Mouse (Mus musculus) limb, embryonic 12.5 days (tissue): ENCODE results near the gene Abcg5. TPM values are rescaled to one million over a fixed set of nuclear protein-coding genes. Genes with fewer than 3 reads are reported as not detected.
A peak's percentile ranks its signal among the peaks of the same experiment; 100 is the strongest.

Experiments used
- ATAC-seq: fragments of 200-750 bp; cut with Nextera tagmentation; 2 replicates; pipeline ENCODE4 v1.8.0; 2017; ENCODE audit warnings: low read depth, moderate TSS enrichment; ENCODE audit not compliant: insufficient number of reproducible peaks, insufficient read depth, low FRiP score, low TSS enrichment
- H3K27ac ChIP-seq: fragments of 300-500 bp; sonication (generic); 2 replicates; pipeline ENCODE4 v1.5.1; 2016; ENCODE audit warnings: mild to moderate bottlenecking, moderate library complexity
- H3K27me3 ChIP-seq: fragments of 300-500 bp; sonication (generic); 2 replicates; pipeline ENCODE4 v1.6.1; 2016; ENCODE audit warnings: mild to moderate bottlenecking, moderate library complexity
- H3K36me3 ChIP-seq: fragments of 300-500 bp; sonication (generic); 2 replicates; pipeline ENCODE4 v1.6.1; 2016; ENCODE audit warnings: mild to moderate bottlenecking, moderate library complexity
- H3K4me1 ChIP-seq: fragments of 300-500 bp; sonication (generic); replicated peaks from 2 replicates; pipeline ENCODE4 v1.6.1; 2016
- H3K4me2 ChIP-seq: fragments of 300-500 bp; sonication (generic); 2 replicates; pipeline ENCODE4 v1.6.1; 2016; ENCODE audit warnings: mild to moderate bottlenecking, moderate library complexity
- H3K4me3 ChIP-seq: fragments of 300-500 bp; sonication (generic); replicated peaks from 2 replicates; pipeline ENCODE4 v1.5.1; 2016; ENCODE audit warnings: mild to moderate bottlenecking
- H3K9ac ChIP-seq: fragments of 300-500 bp; sonication (generic); replicated peaks from 2 replicates; pipeline ENCODE4 v1.6.1; 2016; ENCODE audit warnings: mild to moderate bottlenecking, moderate library complexity
- H3K9me3 ChIP-seq: fragments of 300-500 bp; sonication (generic); 2 replicates; pipeline ENCODE4 v1.6.1; 2016; ENCODE audit warnings: mild to moderate bottlenecking, moderate library complexity
- WGBS: fragments of 180-500 bp; shearing (Covaris S2); methylation state at CpG from one replicate; pipeline ENCODE4 v1.1.7; 2016; 5-methylcytosine and 5-hydroxymethylcytosine counted together
- polyA plus RNA-seq: library from polyadenylated mRNA; unstranded; fragments of >200 nt; fragmentation: Nextera tagmentation; extraction: Ambion mirVana; gene quantifications from 2 replicates; pipeline ENCODE4 v1.2.1, GENCODE M21; 2016

Gene Abcg5
- polyA plus RNA-seq, 1 experiment from 2014 or later = 0.95 TPM

DNA sequence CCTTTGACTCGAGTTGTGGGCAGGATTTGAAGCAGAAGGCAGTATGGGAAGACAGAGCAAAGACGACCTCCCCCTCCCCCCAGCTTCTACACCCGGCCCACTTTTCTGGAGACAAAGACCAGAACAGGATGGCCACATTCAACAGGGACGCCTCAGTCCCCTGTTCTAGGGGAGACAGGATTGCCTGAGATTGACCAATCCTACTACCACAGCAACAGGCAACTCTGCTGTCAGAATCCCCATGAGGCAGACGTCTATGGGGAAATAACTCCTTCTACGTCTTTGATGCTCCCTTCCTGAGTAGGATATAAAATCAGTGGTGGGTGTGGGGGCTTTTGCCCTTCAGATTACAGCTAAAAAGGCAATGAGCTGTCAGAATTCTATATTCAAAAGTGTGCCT is 1.5 kb upstream of the Abcg5 start:
- Histone ChIP-seq H3K4me3 (no peak overlapping the region), H3K9me3 (no peaks in the 10 kb centered on the region), H3K4me1 (no peaks in the 10 kb centered on the region), H3K27me3 (no peaks in the 10 kb centered on the region), H3K9ac (no peak overlapping the region), H3K4me2 (no peak overlapping the region), H3K27ac (no peak overlapping the region), H3K36me3 (no peaks in the 10 kb centered on the region)
- no peak for ATAC-seq
- 28% methylated on average over 6 of the region's 6 CpGs for WGBS

DNA sequence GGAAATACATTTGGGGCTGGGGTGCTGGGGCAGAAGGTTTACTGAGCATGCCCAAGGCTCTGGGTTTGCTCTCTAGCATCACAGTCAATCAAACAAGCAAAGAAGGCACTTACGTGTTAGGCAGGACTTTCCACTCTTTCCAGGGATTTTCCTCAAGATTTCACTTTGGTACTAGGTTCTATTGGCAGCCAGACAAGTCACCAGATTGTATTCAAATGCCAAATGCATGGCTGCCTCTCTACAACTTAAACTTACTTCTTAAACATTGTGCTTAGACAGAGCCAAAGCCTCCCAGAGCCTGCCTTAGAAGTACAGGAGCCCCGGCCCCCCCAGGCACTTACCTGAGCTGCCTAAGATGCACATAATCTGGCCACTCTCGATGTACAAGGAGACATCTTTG is 1.1 kb downstream of the Abcg5 start:
- no peaks in the 10 kb centered on the region for H3K4me1 ChIP-seq
- no peaks in the 10 kb centered on the region for H3K27me3 ChIP-seq
- H3K9me3 ChIP-seq = no peaks in the 10 kb centered on the region
- no peak overlapping the region for H3K4me2 ChIP-seq
- no peak overlapping the region for H3K9ac ChIP-seq
- no peaks in the 10 kb centered on the region for H3K36me3 ChIP-seq
- no peak for ATAC-seq
- WGBS = 81% methylated on average over 3 of the region's 3 CpGs
- no peak overlapping the region for H3K27ac ChIP-seq
- H3K4me3 ChIP-seq = no peak overlapping the region

DNA sequence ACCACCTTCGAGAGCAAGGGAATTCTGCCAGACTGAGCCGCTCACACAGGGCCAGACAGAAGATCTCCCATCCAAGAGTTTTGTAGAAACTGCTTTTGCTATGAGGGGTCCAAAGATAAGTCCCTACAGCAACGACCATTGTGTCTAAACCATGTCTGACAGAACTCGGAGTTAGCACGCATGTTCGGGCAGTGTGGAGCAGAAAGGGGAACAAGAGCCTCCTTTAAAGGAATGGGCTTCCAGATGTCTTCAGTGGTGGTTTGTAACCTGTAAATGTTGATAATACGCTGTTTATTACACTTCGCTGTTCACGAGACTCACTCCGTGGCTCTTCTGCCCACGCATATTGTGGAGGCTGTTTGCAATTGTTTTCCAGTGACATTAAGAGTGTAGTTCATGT is 5.2 kb downstream of the Abcg5 start:
- no peaks in the 10 kb centered on the region for H3K9me3 ChIP-seq
- peaks cover 9% of the 10 kb centered on the region for H3K27me3 ChIP-seq
- 83% methylated on average over 11 of the region's 11 CpGs for WGBS

DNA sequence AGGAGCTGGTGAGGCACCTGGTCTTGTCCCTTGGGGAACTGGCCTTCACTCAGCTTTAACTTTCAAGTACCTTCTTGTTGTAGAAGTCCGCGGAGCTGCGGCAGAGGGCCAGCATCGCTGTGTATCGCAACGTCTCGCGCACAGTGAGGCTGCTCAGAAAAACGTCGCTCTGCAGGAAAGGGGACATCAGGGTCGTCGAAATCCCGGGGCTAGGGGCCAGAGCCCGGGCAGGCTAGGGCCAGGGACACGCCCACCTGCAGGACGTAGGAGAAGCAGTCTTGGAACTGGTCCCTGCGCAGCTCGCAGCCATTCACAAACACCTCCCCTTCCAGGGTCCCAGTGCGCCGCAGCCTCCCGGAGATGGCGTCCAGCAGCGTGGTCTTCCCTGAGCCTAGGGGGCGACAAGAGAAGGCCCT is 6.9 kb downstream of the Abcg5 start, which contains the start of gene Abcg8:
Gene Abcg8 (plus strand): TSS at position 352 of the 416 bp plus-strand sequence.
- 1% methylated on average over 24 of the region's 24 CpGs for WGBS
- Histone ChIP-seq H3K9ac (peak within 1 kb of the TSS; percentile 42; the same call in 1 of the 2 replicates), H3K36me3 (no peaks in the 10 kb centered on the region), H3K4me2 (peak within 1 kb of the TSS; percentile 76), H3K27ac (no peak within 1 kb of the TSS), H3K4me3 (peak within 1 kb of the TSS; percentile 41), H3K27me3 (peaks cover 9% of the 10 kb centered on the region), H3K4me1 (peaks cover 8% of the 10 kb centered on the region; the same call in 1 of the 2 replicates), H3K9me3 (no peaks in the 10 kb centered on the region)
- no peak; the same call in 1 of the 2 replicates for ATAC-seq

More for the DNA sequence above, 5.2 kb downstream of the Abcg5 start:
- Histone ChIP-seq H3K9ac (no peak overlapping the region), H3K36me3 (no peaks in the 10 kb centered on the region), H3K27ac (no peak overlapping the region), H3K4me2 (no peak overlapping the region), H3K4me1 (peaks cover 8% of the 10 kb centered on the region; the same call in 1 of the 2 replicates), H3K4me3 (no peak overlapping the region)
- no peak for ATAC-seq

DNA sequence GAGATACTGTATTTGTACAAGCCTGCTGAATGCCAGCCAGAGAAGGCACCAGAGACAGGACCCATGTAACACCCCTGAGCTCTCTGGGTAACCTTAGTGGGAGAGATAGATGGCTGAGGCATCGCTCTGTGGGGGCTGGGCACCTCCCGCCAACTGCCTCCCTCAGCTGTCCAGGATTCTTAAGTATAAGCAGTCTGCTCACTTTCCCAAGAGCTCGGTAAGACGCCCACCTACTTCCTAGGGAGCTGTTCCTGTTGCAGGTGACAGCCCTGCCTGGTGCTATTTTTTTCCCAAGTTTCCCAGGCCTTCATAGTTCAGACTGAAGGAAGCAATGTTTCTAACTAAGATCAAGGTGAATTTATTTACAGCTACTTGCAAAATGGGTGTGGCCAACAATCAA is 7.6 kb downstream of the Abcg5 start:
- 0 out of 2 replicates have a peak overlapping the region, but pooled peaks have one; percentile 76 for H3K4me2 ChIP-seq
- peaks cover 8% of the 10 kb centered on the region; the same call in 1 of the 2 replicates for H3K4me1 ChIP-seq
- H3K9ac ChIP-seq = no peak overlapping the region
- ATAC-seq = no peak
- no peak overlapping the region for H3K27ac ChIP-seq
- 60% methylated on average over 4 of the region's 4 CpGs for WGBS
- no peaks in the 10 kb centered on the region for H3K9me3 ChIP-seq
- H3K27me3 ChIP-seq = peaks cover 9% of the 10 kb centered on the region
- H3K36me3 ChIP-seq = no peaks in the 10 kb centered on the region
- no peak overlapping the region for H3K4me3 ChIP-seq

DNA sequence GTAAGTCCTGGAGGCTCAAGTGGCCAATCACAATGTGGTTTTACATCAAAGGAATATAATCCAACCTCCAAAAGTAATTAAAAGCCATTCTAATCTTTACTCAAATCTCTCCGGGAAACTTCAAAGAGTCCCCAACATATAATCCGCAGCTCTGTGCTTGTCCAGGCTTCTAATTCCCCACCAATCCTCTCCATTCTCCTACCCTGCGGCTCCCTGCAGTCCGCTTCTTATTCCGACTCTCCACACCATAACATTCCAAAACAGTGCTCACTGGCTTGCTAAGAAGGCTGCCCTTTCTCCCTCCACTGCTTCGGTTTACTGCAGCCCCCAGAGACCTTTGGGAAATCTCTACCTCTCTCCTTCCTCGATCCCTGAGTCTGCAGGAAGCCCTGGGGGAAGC is 8.8 kb downstream of the Abcg5 start:
- no peak for ATAC-seq
- peaks cover 11% of the 10 kb centered on the region; the same call in 1 of the 2 replicates for H3K4me1 ChIP-seq
- no peak overlapping the region for H3K27ac ChIP-seq
- H3K9me3 ChIP-seq = no peaks in the 10 kb centered on the region
- no peaks in the 10 kb centered on the region for H3K36me3 ChIP-seq
- WGBS = 17% methylated on average over 7 of the region's 7 CpGs
- H3K27me3 ChIP-seq = peaks cover 9% of the 10 kb centered on the region
- H3K4me2 ChIP-seq = no peak overlapping the region
- H3K9ac ChIP-seq = no peak overlapping the region
- no peak overlapping the region for H3K4me3 ChIP-seq

DNA sequence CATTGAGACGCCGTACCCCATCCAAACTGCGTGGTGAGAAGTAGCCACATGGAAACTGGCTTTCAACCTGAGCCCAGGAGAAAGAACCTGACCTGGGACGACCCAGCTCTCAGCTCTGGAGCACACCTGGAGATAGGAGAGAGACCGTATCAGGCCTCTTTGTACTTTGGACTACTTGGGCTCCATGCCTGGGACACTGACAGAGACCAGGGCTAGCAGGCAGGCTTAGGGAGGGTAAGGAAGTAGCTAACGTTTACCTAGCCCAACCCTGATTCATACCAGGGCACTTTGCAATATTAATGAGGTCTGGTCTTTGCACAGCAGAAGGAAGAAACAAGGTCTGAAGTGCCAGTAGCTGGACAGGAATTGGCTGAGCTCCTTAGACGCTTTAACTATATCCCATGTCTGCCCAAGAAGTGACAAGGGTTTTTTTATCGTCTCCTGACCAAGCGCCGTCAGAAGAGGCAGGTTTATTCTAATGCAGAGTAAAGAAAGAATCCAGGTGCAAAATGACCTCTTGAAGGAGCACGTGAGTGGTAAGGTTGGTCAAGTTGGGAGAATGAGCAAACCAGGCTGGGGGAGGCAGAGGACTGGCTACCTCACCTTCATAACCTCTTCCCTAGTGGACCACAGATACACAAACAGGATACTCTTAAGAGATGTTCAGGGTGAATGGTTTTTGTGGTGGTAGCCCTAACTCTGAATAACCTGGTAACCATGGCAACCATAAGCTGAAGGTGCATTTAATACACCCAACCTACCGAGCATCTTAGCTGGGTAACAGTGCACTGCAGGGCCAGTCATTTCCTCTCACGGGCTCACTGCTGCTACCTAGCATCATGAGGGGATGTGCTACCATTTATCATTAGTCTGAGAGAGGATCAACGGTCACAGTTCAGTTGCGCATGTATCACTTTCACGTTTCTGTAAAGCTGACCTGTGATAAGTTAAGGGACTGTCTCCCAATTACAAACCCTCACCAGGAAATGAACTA is 10.1 kb downstream of the Abcg5 start:
- Histone ChIP-seq H3K9me3 (no peaks in the 10 kb centered on the region), H3K36me3 (no peaks in the 10 kb centered on the region), H3K4me1 (peaks cover 11% of the 10 kb centered on the region; the same call in 1 of the 2 replicates), H3K4me3 (no peak overlapping the region), H3K9ac (no peak overlapping the region), H3K4me2 (no peak overlapping the region), H3K27ac (no peak overlapping the region), H3K27me3 (peaks cover 9% of the 10 kb centered on the region)
- WGBS = 72% methylated on average over 16 of the region's 16 CpGs
- no peak for ATAC-seq

DNA sequence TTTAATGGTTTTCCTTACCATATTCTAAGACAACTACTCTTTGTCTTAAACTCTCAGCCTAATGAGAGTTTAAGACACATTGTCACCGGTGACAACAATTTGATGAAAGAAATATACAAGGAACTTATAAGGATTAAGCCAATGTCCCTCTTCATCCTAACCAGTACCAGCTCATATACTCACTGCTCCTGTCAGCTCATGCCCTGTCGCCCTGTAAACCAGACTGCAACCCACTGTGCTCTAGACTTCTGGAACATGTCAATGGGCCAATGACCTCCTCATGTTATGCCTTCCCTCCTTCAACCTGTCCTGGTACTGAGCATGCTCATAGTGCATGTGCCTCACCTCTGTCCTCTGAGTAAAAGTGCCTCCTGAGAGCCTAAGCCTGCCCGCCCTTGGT is 15.0 kb downstream of the Abcg5 start:
- no peak for ATAC-seq
- H3K4me3 ChIP-seq = no peak overlapping the region
- H3K4me2 ChIP-seq = no peak overlapping the region
- peaks cover 16% of the 10 kb centered on the region for H3K4me1 ChIP-seq
- H3K27ac ChIP-seq = no peak overlapping the region
- H3K36me3 ChIP-seq = no peaks in the 10 kb centered on the region
- H3K9ac ChIP-seq = no peak overlapping the region
- no peaks in the 10 kb centered on the region for H3K27me3 ChIP-seq
- no peaks in the 10 kb centered on the region for H3K9me3 ChIP-seq
- 86% methylated on average over 3 of the region's 3 CpGs for WGBS

DNA sequence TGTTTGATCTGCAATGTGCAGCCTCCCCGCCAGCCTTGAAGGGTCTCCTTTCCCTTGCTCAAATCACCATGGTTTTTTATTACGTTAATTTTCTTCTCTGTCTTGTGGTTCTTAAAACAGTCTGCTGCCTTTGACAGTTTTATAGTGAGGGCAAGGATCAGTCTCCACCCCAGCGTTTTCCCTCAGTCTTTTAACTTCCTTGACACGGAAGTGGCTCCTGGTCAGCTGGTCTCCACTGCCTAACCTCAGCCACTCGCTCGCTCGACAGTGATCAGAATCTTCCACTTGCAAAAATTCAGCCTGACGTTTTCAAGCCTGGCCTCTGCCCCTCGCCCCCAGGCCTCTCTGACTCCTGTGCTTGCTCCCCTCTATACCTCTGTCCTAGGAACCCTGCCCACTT is 17.1 kb downstream of the Abcg5 start:
- H3K4me3 ChIP-seq = no peak overlapping the region
- no peaks in the 10 kb centered on the region for H3K27me3 ChIP-seq
- peak overlapping the region; percentile 3; the same call in 1 of the 2 replicates for H3K4me2 ChIP-seq
- no peak overlapping the region for H3K27ac ChIP-seq
- H3K36me3 ChIP-seq = no peaks in the 10 kb centered on the region
- ATAC-seq = no peak
- H3K9me3 ChIP-seq = no peaks in the 10 kb centered on the region
- H3K4me1 ChIP-seq = peaks cover 16% of the 10 kb centered on the region
- WGBS = 9% methylated on average over 9 of the region's 9 CpGs
- H3K9ac ChIP-seq = no peak overlapping the region

DNA sequence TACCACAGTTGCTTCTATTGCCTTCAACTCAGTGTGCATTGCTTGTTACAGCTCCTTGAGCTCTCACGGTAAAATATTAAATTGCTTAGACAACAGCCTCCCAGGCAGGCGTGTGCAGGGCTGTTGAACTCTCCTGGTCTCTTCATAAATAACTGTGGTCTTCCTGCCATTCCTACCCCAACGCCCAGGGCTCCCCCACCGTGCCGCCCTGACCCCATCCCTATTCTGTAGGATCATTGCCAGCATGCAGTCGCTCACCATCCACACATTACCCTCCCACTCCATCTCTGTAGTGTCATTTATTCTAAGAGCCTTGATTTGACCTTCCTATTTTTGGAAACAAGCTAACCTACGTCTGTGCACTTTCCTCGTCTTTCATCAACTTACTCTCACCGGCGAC is 17.8 kb downstream of the Abcg5 start:
- Histone ChIP-seq H3K27me3 (no peaks in the 10 kb centered on the region), H3K36me3 (no peaks in the 10 kb centered on the region), H3K9me3 (no peaks in the 10 kb centered on the region), H3K4me1 (peaks cover 16% of the 10 kb centered on the region), H3K4me2 (no peak overlapping the region), H3K4me3 (no peak overlapping the region), H3K27ac (no peak overlapping the region), H3K9ac (no peak overlapping the region)
- WGBS = 39% methylated on average over 10 of the region's 10 CpGs
- ATAC-seq = no peak

DNA sequence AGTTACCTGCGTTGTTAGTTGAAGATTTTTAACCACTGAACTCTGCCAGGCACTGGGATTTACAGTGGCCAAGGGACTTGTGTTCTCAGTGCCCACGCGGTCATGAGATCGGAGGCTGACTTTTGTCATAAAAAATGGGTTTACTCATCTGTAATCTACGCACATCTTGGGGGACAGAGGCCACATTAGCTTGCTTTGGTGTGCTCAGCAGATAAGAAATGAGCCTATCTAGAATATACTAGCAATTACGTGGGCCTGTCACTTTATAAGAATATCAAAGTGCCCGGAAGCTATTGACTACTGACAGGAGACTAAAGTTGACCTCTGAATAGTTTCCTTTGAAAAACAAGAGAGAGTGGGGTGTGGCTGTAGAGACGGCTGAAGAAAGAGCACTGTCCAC is 23.9 kb downstream of the Abcg5 start:
- Histone ChIP-seq H3K27ac (no peak overlapping the region), H3K4me2 (no peak overlapping the region), H3K9me3 (no peaks in the 10 kb centered on the region), H3K4me3 (no peak overlapping the region), H3K4me1 (peaks cover 16% of the 10 kb centered on the region), H3K9ac (no peak overlapping the region), H3K36me3 (no peaks in the 10 kb centered on the region), H3K27me3 (no peaks in the 10 kb centered on the region)
- ATAC-seq = no peak
- 86% methylated on average over 8 of the region's 8 CpGs for WGBS
